Mouse (Mus musculus) c-Kit-positive CD71-negative TER-119-negative erythroid progenitor cells, embryonic 14.5 days (primary cell): Measurements from ENCODE around the gene 4930426L09Rik.
"Not testable (repeated sequence)": the region's sequence is repeated elsewhere in the genome, so short reads cannot be mapped to it uniquely, and the experiment has no call there.

Source experiments
- DNase-seq: peaks from one replicate; pipeline ENCODE4 v3.0.0-alpha.2; 2013; ENCODE audit warnings: low read depth

4930426L09Rik gene

GRCm38 (mm10) chr2:18970461-18970860 lies 27.7 kb upstream of the 4930426L09Rik start:
- no peak for DNase-seq

DNA sequence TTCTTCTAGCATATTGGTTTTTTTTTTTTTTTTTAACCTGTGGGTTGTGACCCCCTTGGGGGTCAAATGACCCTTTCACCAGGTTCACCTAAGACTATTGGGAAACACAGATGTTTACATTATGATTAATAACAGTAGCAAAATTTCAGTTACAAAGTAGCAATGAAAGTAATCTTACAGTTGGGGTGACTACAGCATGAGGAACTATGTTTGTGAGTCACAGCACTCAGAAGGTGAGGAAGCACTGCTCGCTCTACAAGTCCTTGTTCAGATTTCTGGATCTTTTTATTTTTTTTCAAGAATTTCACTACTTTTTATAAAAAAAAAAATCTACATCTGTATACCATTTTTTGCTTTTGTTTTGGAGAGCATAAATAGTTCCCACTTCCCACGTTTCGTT lies 26.6 kb upstream of the 4930426L09Rik start:
- no peak for DNase-seq

- DNase-seq, result no peak
These were observed 23.1 kb upstream of the 4930426L09Rik start for GRCm38 (mm10) chr2:18974882-18975645.

- no peak for DNase-seq
These were observed 22.0 kb upstream of the 4930426L09Rik start for GRCm38 (mm10) chr2:18976175-18976574.

- no peak for DNase-seq
These were observed 20.8 kb upstream of the 4930426L09Rik start for GRCm38 (mm10) chr2:18977201-18977805.

DNA sequence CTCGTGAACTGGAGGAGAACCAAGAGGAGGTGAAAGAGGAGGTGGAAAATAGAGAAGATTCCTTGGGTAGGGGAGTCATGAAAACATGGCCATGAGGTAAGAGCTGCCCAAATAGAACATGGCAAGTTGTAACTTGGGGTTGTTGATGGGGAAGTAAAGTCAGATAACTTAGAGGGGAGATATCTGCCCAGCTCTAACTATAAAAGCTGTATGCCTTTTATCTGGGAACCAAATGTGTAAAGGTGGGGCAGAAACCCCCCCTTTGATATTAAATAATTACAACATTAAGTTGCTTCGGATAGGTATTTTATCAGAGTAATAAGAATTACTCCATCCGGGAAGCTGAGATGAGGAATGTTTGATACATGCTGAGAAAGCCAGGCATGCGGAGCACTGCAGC lies 19.1 kb upstream of the 4930426L09Rik start:
- DNase-seq, result no peak

DNA sequence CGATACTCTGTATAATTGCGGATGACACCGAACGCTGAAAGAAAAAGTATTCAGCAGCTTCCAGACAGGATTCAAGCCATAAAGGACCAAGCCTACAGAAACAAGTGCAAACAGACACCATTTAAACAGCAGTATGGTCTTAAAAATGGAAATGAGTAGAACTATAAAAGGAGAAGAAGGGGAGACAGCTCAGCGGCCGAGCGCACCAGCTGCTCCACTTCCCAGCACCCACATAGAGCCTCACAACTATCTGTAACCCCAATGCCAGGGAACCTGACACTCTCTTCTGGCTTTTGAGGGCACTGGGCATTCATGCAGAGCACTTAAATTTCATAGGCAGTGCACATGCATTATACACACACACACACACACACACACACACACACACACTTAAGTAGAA lies 18.5 kb upstream of the 4930426L09Rik start:
- no peak for DNase-seq

GRCm38 (mm10) chr2:18982581-18982980 lies 15.6 kb upstream of the 4930426L09Rik start:
- no peak for DNase-seq

DNA sequence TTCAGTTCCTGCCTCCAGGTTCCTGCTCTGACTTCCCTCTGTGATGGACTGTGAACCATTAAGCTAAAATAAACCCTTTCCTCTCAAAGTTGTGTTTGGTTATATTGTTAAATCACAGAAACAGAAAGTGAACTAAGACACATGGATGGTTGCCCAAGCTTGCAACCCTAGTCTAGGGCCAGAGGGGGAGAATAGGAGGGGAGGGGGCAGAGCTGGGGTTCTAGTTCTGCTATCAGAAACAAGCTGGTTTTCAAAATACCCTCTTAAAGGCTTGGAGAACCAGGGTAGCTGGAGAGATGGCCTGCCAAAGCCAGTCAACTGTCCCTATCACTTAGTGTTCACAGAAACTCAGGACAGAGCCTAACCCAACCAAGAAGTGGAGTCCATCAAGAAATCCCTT lies 14.6 kb upstream of the 4930426L09Rik start:
- DNase-seq, result no peak

DNA sequence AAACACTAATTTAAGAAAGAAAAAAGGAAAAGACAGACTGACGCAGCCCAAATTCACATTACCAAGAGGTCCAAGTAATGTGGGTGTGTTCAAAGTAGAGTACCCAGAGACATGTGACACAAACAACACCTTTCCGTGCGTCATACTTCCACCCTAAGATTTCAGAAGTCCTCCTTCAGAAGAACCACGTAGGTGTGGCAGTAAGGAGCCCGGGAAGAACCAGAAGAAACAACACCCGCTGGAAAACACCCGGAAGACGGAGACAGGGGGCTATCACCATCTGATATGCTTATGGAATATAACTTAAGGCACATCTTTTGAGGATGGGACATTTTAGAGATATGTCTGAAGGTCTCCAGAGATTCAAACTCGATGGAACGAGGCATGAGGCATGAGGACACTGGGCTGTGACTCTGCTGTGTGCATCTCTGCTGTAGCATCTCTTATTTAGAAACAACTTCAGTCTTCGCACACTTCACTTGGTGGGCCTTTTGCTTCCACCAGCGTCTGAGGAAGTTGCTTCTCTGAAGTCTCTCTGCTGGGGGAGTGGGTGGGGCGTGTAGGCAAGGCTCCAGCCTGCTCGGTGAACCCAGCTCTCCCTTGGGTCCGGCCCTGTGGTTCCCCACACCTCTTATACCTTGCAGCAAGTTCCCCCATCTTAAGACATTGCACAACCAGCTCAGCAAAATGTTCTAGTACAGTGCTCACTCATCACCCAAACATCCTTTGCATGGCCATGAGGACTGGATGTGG lies 13.9 kb upstream of the 4930426L09Rik start:
- DNase-seq, result no peak

DNA sequence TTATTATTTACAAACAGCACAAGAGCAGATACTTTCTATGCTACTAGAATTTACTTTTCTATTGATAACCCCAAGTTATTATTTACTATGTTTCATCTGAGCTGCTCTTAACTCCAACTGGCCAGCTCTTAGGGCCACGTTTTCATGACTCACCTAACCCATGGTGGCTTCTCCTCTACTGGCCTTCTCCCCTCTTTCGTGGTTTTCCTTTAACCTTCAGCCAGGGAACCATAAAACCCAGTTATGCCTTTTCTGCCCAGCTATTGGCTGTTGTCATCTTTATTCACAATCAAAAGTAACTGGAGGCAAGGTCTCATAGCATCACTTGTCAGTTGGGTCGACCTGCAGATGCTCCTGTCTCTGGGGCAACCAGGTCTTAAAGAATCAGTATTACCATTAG lies 12.6 kb upstream of the 4930426L09Rik start:
- DNase-seq, result no peak

- DNase-seq, result no peak
These were observed 9.3 kb upstream of the 4930426L09Rik start for GRCm38 (mm10) chr2:18988885-18989284.

- DNase-seq, result no peak
These were observed 5.3 kb upstream of the 4930426L09Rik start for GRCm38 (mm10) chr2:18992512-18993510.

- DNase-seq, result no peak
These were observed 1.5 kb upstream of the 4930426L09Rik start for GRCm38 (mm10) chr2:18996451-18997211.

DNA sequence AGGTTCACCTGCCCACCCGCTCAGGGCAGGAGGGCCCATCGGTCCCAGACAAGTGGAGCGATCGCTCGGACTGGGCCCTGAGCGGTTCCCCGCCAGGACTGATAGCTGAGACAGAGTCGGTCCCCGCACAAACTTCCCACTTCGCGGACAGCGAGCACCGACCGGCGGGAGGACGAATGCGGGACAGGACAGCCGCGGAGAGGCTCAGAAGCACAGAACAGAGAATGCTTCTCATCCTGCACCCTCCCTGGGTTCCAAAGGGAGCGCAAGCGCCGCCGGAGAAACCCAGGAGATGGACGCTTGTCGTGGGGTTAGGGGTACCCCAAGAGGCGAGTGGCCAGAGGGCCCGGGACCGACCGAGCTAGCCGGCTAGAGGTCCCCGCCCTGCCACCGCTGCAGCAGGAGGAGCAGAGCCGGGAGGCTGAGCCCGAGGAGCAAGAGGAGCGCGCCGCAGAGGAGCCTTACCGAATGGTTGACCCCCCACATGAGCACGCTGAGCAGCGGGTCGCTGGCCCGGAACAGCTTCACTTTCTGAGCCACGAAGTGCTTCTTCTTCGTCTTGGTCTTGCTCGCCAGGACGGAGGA lies 664 bp upstream of the 4930426L09Rik start:
- no peak for DNase-seq

GRCm38 (mm10) chr2:18999395-18999794 lies 1.3 kb downstream of the 4930426L09Rik start:
- DNase-seq, result no peak

GRCm38 (mm10) chr2:19004801-19005200 lies 6.7 kb downstream of the 4930426L09Rik start:
- DNase-seq, result no peak

- DNase-seq, result no peak
These were observed 8.0 kb downstream of the 4930426L09Rik start for GRCm38 (mm10) chr2:19006124-19006523.

- DNase-seq, result no peak
These were observed 9.4 kb downstream of the 4930426L09Rik start for GRCm38 (mm10) chr2:19007580-19007979.

GRCm38 (mm10) chr2:19010541-19010940 lies 12.4 kb downstream of the 4930426L09Rik start:
- not testable (repeated sequence) for DNase-seq

GRCm38 (mm10) chr2:19011443-19011842 lies 13.3 kb downstream of the 4930426L09Rik start:
- no peak for DNase-seq
